Mouse (Mus musculus) embryonic facial prominence, embryonic 13.5 days (tissue): ENCODE measurements around the gene Alkal2. TPM values are rescaled to one million over a fixed set of nuclear protein-coding genes. Genes with fewer than 3 reads are reported as not detected.
A peak's percentile ranks its signal among the peaks of the same experiment; 100 is the strongest.

Experiments
- ATAC-seq: fragments of 200-750 bp; cut with Nextera tagmentation; 2 replicates; pipeline ENCODE4 v1.8.0; 2017; ENCODE audit warnings: low read depth; ENCODE audit not compliant: insufficient number of reproducible peaks, insufficient read depth, low FRiP score, low TSS enrichment
- H3K27ac ChIP-seq: fragments of 300-500 bp; sonication (generic); 2 replicates; pipeline ENCODE4 v1.5.1; 2015; ENCODE audit warnings: moderate library complexity, mild to moderate bottlenecking, inconsistent platforms
- H3K27me3 ChIP-seq: fragments of 300-500 bp; sonication (generic); 2 replicates; pipeline ENCODE4 v1.6.1; 2015; ENCODE audit warnings: mild to moderate bottlenecking, inconsistent platforms
- H3K36me3 ChIP-seq: fragments of 300-500 bp; sonication (generic); 2 replicates; pipeline ENCODE4 v1.6.1; 2015; ENCODE audit warnings: mild to moderate bottlenecking, inconsistent platforms
- H3K4me1 ChIP-seq: fragments of 300-500 bp; sonication (generic); 2 replicates; pipeline ENCODE4 v1.6.1; 2015; ENCODE audit warnings: inconsistent platforms
- H3K4me2 ChIP-seq: fragments of 300-500 bp; sonication (generic); 2 replicates; pipeline ENCODE4 v1.6.1; 2015; ENCODE audit warnings: moderate library complexity, mild to moderate bottlenecking, inconsistent platforms
- H3K4me3 ChIP-seq: fragments of 300-500 bp; sonication (generic); 2 replicates; pipeline ENCODE4 v1.5.1; 2015; ENCODE audit warnings: mild to moderate bottlenecking, inconsistent platforms
- H3K9ac ChIP-seq: fragments of 300-500 bp; sonication (generic); 2 replicates; pipeline ENCODE4 v1.6.1; 2015; ENCODE audit warnings: mild to moderate bottlenecking, inconsistent platforms
- H3K9me3 ChIP-seq: fragments of 300-500 bp; sonication (generic); 2 replicates; pipeline ENCODE4 v1.6.1; 2016; ENCODE audit warnings: inconsistent platforms
- WGBS: fragments of 180-500 bp; shearing (Covaris S2); methylation state at CpG from one replicate; pipeline ENCODE4 v1.1.7; 2015; ENCODE audit warnings: mixed read lengths; 5-methylcytosine and 5-hydroxymethylcytosine counted together
- polyA plus RNA-seq: library from polyadenylated mRNA; unstranded; fragments of >200 nt; fragmentation: Nextera tagmentation; extraction: Ambion mirVana; gene quantifications from 2 replicates; pipeline ENCODE4 v1.2.1, GENCODE M21; 2015

The Alkal2 gene
- 7.3 and 8.4 TPM in 2 replicates for polyA plus RNA-seq

- WGBS = under 1% methylated on average over 54 of the region's 58 CpGs
- H3K9ac ChIP-seq = peak within 1 kb of the TSS; percentile 72
- peak within 1 kb of the TSS; percentile 100 for H3K4me2 ChIP-seq
- peaks cover 19% of the 10 kb centered on the region for H3K4me1 ChIP-seq
- H3K9me3 ChIP-seq = no peaks in the 10 kb centered on the region
- peaks cover 63% of the 10 kb centered on the region for H3K27me3 ChIP-seq
- peak within 1 kb of the TSS; percentile 57 for H3K4me3 ChIP-seq
- H3K27ac ChIP-seq = no peak within 1 kb of the TSS
- peak; percentile 32; the same call in 1 of the 2 replicates for ATAC-seq
- no peaks in the 10 kb centered on the region for H3K36me3 ChIP-seq
These were observed at the start of gene Alkal2 for GRCm38 (mm10) chr12:30883986-30884621. TSS of gene Alkal2 (plus strand) at chr12:30884322.

- Histone ChIP-seq H3K4me1 (no peaks in the 10 kb centered on the region), H3K4me2 (no peak overlapping the region), H3K36me3 (no peaks in the 10 kb centered on the region), H3K9me3 (no peaks in the 10 kb centered on the region), H3K27me3 (no peaks in the 10 kb centered on the region; the same call in 1 of the 2 replicates), H3K4me3 (no peak overlapping the region), H3K27ac (no peak overlapping the region), H3K9ac (no peak overlapping the region)
- WGBS = 38% methylated on average over 1 of the region's 1 CpGs
- no peak for ATAC-seq
These were observed 35.6 kb upstream of the Alkal2 start for GRCm38 (mm10) chr12:30848521-30848920.

- no peaks in the 10 kb centered on the region for H3K36me3 ChIP-seq
- no peak overlapping the region for H3K4me2 ChIP-seq
- H3K27me3 ChIP-seq = no peaks in the 10 kb centered on the region; the same call in 1 of the 2 replicates
- no peak overlapping the region for H3K9ac ChIP-seq
- H3K4me3 ChIP-seq = no peak overlapping the region
- WGBS = 58% methylated on average over 2 of the region's 2 CpGs
- H3K9me3 ChIP-seq = no peaks in the 10 kb centered on the region
- H3K27ac ChIP-seq = no peak overlapping the region
- no peaks in the 10 kb centered on the region for H3K4me1 ChIP-seq
- ATAC-seq = no peak
These were observed 33.2 kb upstream of the Alkal2 start for GRCm38 (mm10) chr12:30850902-30851301.

- Histone ChIP-seq H3K4me3 (no peak overlapping the region), H3K27ac (no peak overlapping the region), H3K4me1 (no peaks in the 10 kb centered on the region), H3K27me3 (no peaks in the 10 kb centered on the region; the same call in 1 of the 2 replicates), H3K9ac (no peak overlapping the region), H3K4me2 (no peak overlapping the region), H3K36me3 (no peaks in the 10 kb centered on the region), H3K9me3 (no peaks in the 10 kb centered on the region)
- WGBS = 80% methylated on average over 6 of the region's 6 CpGs
- ATAC-seq = no peak
These were observed 32.3 kb upstream of the Alkal2 start for GRCm38 (mm10) chr12:30851871-30852270.

- ATAC-seq = no peak
- Histone ChIP-seq H3K4me3 (no peak overlapping the region), H3K4me1 (peaks cover 7% of the 10 kb centered on the region; the same call in 1 of the 2 replicates), H3K27ac (no peak overlapping the region), H3K4me2 (no peak overlapping the region), H3K9ac (no peak overlapping the region), H3K27me3 (no peaks in the 10 kb centered on the region; the same call in 1 of the 2 replicates), H3K36me3 (no peaks in the 10 kb centered on the region), H3K9me3 (no peaks in the 10 kb centered on the region)
- 61% methylated on average over 6 of the region's 6 CpGs for WGBS
These were observed 28.5 kb upstream of the Alkal2 start for GRCm38 (mm10) chr12:30855442-30856159.

- no peak overlapping the region for H3K4me2 ChIP-seq
- 90% methylated on average over 5 of the region's 5 CpGs for WGBS
- peaks cover 7% of the 10 kb centered on the region; the same call in 1 of the 2 replicates for H3K4me1 ChIP-seq
- no peak overlapping the region for H3K9ac ChIP-seq
- ATAC-seq = no peak
- H3K4me3 ChIP-seq = no peak overlapping the region
- H3K9me3 ChIP-seq = no peaks in the 10 kb centered on the region
- H3K27ac ChIP-seq = no peak overlapping the region
- H3K27me3 ChIP-seq = no peaks in the 10 kb centered on the region; the same call in 1 of the 2 replicates
- no peaks in the 10 kb centered on the region for H3K36me3 ChIP-seq
These were observed 27.9 kb upstream of the Alkal2 start for GRCm38 (mm10) chr12:30856172-30856571.

GRCm38 (mm10) chr12:30864347-30864746 lies 19.8 kb upstream of the Alkal2 start:
- Histone ChIP-seq H3K4me2 (no peak overlapping the region), H3K4me1 (peaks cover 7% of the 10 kb centered on the region), H3K36me3 (no peaks in the 10 kb centered on the region), H3K27ac (no peak overlapping the region), H3K9ac (no peak overlapping the region), H3K27me3 (no peaks in the 10 kb centered on the region; the same call in 1 of the 2 replicates), H3K4me3 (no peak overlapping the region), H3K9me3 (no peaks in the 10 kb centered on the region)
- WGBS = 69% methylated on average over 2 of the region's 2 CpGs
- no peak for ATAC-seq

- 41% methylated on average over 4 of the region's 4 CpGs for WGBS
- peaks cover 7% of the 10 kb centered on the region for H3K4me1 ChIP-seq
- no peak overlapping the region for H3K4me3 ChIP-seq
- H3K9me3 ChIP-seq = no peaks in the 10 kb centered on the region
- H3K27ac ChIP-seq = no peak overlapping the region
- ATAC-seq = no peak
- H3K4me2 ChIP-seq = no peak overlapping the region
- H3K27me3 ChIP-seq = no peaks in the 10 kb centered on the region; the same call in 1 of the 2 replicates
- H3K9ac ChIP-seq = no peak overlapping the region
- H3K36me3 ChIP-seq = no peaks in the 10 kb centered on the region
These were observed 18.3 kb upstream of the Alkal2 start for GRCm38 (mm10) chr12:30865781-30866180.

GRCm38 (mm10) chr12:30879447-30879846 lies 4.7 kb upstream of the Alkal2 start:
- ATAC-seq = no peak
- Histone ChIP-seq H3K4me1 (peaks cover 13% of the 10 kb centered on the region), H3K27ac (no peak overlapping the region), H3K9ac (no peak overlapping the region), H3K4me3 (no peak overlapping the region), H3K4me2 (no peak overlapping the region), H3K36me3 (no peaks in the 10 kb centered on the region), H3K27me3 (peaks cover 31% of the 10 kb centered on the region), H3K9me3 (no peaks in the 10 kb centered on the region)
- WGBS = 70% methylated on average over 6 of the region's 6 CpGs

- Histone ChIP-seq H3K36me3 (no peaks in the 10 kb centered on the region), H3K27me3 (peaks cover 63% of the 10 kb centered on the region), H3K4me1 (peaks cover 19% of the 10 kb centered on the region), H3K9me3 (no peaks in the 10 kb centered on the region), H3K4me2 (peak overlapping the region; percentile 100), H3K4me3 (peak overlapping the region; percentile 57), H3K27ac (no peak overlapping the region), H3K9ac (peak overlapping the region; percentile 72; the same call in 1 of the 2 replicates)
- WGBS = 12% methylated on average over 4 of the region's 4 CpGs
- ATAC-seq = no peak
These were observed 533 bp upstream of the Alkal2 start for GRCm38 (mm10) chr12:30883592-30883985.

GRCm38 (mm10) chr12:30884622-30885230 lies 604 bp downstream of the Alkal2 start:
- peak; percentile 56; the same call in 1 of the 2 replicates for ATAC-seq
- WGBS = 8% methylated on average over 39 of the region's 39 CpGs
- Histone ChIP-seq H3K27me3 (peaks cover 63% of the 10 kb centered on the region), H3K9ac (peak overlapping the region; percentile 72), H3K4me1 (peaks cover 19% of the 10 kb centered on the region), H3K4me3 (peak overlapping the region; percentile 57), H3K27ac (no peak overlapping the region), H3K4me2 (peak overlapping the region; percentile 100), H3K9me3 (no peaks in the 10 kb centered on the region), H3K36me3 (no peaks in the 10 kb centered on the region)
